Mouse (Mus musculus): Measurements from ENCODE around the gene Ncf4. TPM values are rescaled to one million over a fixed set of nuclear protein-coding genes. Genes with fewer than 3 reads are reported as not detected.

Gene Ncf4
- polyA plus RNA-seq, 1 experiment = 14.6 TPM

GRCm38 (mm10) chr15:78239956-78240617, 4.5 kb upstream of the Ncf4 start:
- H3K27me3 ChIP-seq (ENCODE audit: control insufficient read depth, insufficient read depth, low read length) = no peaks in the 10 kb centered on the region
- WGBS = 58% methylated on average over 14 of the region's 14 CpGs
- H3K4me3 ChIP-seq (ENCODE audit: low read depth, low read length) = no peak overlapping the region
- H3K27ac ChIP-seq (ENCODE audit: insufficient read depth, low read depth, low read length) = no peak overlapping the region
- peaks cover 5% of the 10 kb centered on the region; the same call in 1 of the 2 replicates for H3K4me1 ChIP-seq (ENCODE audit: control insufficient read depth, insufficient read depth, insufficient read length, low read length)
- no peak for TF ChIP-seq CTCF (IDR thresholded peaks at IDR 0.05; ENCODE audit: extremely low read depth, insufficient read length, insufficient replicate concordance, low read depth, low read length)
- TF ChIP-seq POLR2A (IDR thresholded peaks at IDR 0.05; ENCODE audit: low read depth, low read length) = no peak
- H3K36me3 ChIP-seq (ENCODE audit: control insufficient read depth, insufficient read depth, low read length) = no peaks in the 10 kb centered on the region

DNA sequence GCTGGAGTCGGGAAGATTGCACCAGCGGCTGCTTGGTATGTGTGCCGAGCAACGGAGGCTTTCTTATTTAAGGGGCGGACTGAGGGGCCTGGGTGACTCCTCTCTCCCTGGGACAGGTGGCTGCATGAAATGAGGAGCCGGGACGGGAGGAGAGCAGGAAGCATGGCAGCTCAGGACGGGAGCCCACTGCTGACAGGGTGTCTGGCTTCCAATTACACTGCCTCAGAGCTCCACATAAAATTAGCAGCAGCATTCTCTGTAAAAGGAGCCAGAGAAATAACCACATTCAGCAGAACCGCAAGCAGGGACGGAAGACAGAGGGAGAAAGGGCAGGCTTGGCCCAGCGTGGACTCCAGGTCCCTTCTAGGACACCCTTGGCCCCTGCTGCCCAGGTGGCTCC, 3.3 kb upstream of the Ncf4 start:
- no peak overlapping the region for H3K4me3 ChIP-seq (ENCODE audit: low read depth, low read length)
- no peak overlapping the region for H3K27ac ChIP-seq (ENCODE audit: insufficient read depth, low read depth, low read length)
- TF ChIP-seq POLR2A (IDR thresholded peaks at IDR 0.05; ENCODE audit: low read depth, low read length) = no peak
- TF ChIP-seq CTCF (IDR thresholded peaks at IDR 0.05; ENCODE audit: extremely low read depth, insufficient read length, insufficient replicate concordance, low read depth, low read length) = no peak
- WGBS = 49% methylated on average over 11 of the region's 11 CpGs
- no peaks in the 10 kb centered on the region for H3K4me1 ChIP-seq (ENCODE audit: control insufficient read depth, insufficient read depth, insufficient read length, low read length)
- H3K27me3 ChIP-seq (ENCODE audit: control insufficient read depth, insufficient read depth, low read length) = no peaks in the 10 kb centered on the region
- no peaks in the 10 kb centered on the region for H3K36me3 ChIP-seq (ENCODE audit: control insufficient read depth, insufficient read depth, low read length)

GRCm38 (mm10) chr15:78243061-78243460, 1.5 kb upstream of the Ncf4 start:
- WGBS = 75% methylated on average over 8 of the region's 8 CpGs
- Histone ChIP-seq H3K36me3 (ENCODE audit: control insufficient read depth, insufficient read depth, low read length) (no peaks in the 10 kb centered on the region), H3K4me1 (ENCODE audit: control insufficient read depth, insufficient read depth, insufficient read length, low read length) (0 out of 2 replicates have a peak, but pooled peaks cover 4% of the 10 kb centered on the region), H3K27ac (ENCODE audit: insufficient read depth, low read depth, low read length) (no peak overlapping the region), H3K4me3 (ENCODE audit: low read depth, low read length) (no peak overlapping the region), H3K27me3 (ENCODE audit: control insufficient read depth, insufficient read depth, low read length) (no peaks in the 10 kb centered on the region)
- TF ChIP-seq POLR2A (IDR thresholded peaks at IDR 0.05; ENCODE audit: low read depth, low read length) (no peak), CTCF (IDR thresholded peaks at IDR 0.05; ENCODE audit: extremely low read depth, insufficient read length, insufficient replicate concordance, low read depth, low read length) (no peak)

DNA sequence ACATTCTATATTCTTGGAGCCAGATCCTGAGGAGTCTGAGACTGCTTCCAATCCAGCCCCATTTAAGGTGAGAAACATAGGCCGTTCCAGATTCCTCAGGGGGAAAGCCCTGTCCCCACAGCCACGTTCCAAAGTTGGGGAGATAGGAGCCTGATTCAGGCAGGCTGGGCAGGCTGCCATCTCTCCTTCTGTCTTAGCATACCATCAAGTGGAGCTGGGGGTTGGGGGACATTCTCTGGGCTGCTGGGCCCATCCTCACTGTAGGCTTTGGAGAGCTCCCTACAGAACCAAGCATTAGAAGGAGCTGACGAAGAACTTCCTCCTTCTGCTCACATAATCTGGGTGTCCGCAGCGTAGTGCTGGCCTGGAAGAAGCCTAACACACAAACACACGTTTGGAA, 827 bp upstream of the Ncf4 start:
- 54% methylated on average over 6 of the region's 6 CpGs for WGBS
- Histone ChIP-seq H3K4me1 (ENCODE audit: control insufficient read depth, insufficient read depth, insufficient read length, low read length) (0 out of 2 replicates have a peak, but pooled peaks cover 4% of the 10 kb centered on the region), H3K27me3 (ENCODE audit: control insufficient read depth, insufficient read depth, low read length) (no peaks in the 10 kb centered on the region), H3K4me3 (ENCODE audit: low read depth, low read length) (no peak overlapping the region), H3K36me3 (ENCODE audit: control insufficient read depth, insufficient read depth, low read length) (no peaks in the 10 kb centered on the region), H3K27ac (ENCODE audit: insufficient read depth, low read depth, low read length) (peak overlapping the region; percentile 27; the same call in 1 of the 2 replicates)
- no peak for TF ChIP-seq POLR2A (IDR thresholded peaks at IDR 0.05; ENCODE audit: low read depth, low read length)
- no peak for TF ChIP-seq CTCF (IDR thresholded peaks at IDR 0.05; ENCODE audit: extremely low read depth, insufficient read length, insufficient replicate concordance, low read depth, low read length)

- Histone ChIP-seq H3K27me3 (ENCODE audit: control insufficient read depth, insufficient read depth, low read length) (no peaks in the 10 kb centered on the region), H3K4me3 (ENCODE audit: low read depth, low read length) (peak overlapping the region; percentile 13), H3K4me1 (ENCODE audit: control insufficient read depth, insufficient read depth, insufficient read length, low read length) (0 out of 2 replicates have a peak, but pooled peaks cover 4% of the 10 kb centered on the region), H3K27ac (ENCODE audit: insufficient read depth, low read depth, low read length) (no peak overlapping the region), H3K36me3 (ENCODE audit: control insufficient read depth, insufficient read depth, low read length) (no peaks in the 10 kb centered on the region)
- TF ChIP-seq CTCF (IDR thresholded peaks at IDR 0.05; ENCODE audit: extremely low read depth, insufficient read length, insufficient replicate concordance, low read depth, low read length) = no peak
- TF ChIP-seq POLR2A (IDR thresholded peaks at IDR 0.05; ENCODE audit: low read depth, low read length) = no peak
- WGBS = 62% methylated on average over 18 of the region's 18 CpGs
Measured at GRCm38 (mm10) chr15:78246143-78247116, 1.8 kb downstream of the Ncf4 start.

DNA sequence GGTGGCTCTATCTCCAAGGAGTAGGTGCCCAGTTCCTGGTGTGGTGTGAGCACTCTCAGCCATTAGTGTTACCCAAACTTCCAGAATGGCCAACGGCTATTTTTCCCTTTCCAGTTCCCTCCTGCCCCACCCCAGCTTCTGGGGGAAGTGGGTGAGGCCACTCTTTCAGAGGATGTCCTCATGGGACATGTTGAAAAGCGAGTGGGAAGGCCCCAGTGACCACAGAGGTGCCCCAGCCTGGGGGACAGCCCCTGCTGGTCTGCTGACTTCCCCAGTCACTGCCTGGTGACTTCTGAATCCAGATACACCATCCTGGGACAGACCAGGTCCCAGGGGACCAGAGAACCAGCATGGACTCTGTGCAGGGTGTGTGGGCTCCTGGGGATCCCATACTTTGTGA, 3.1 kb downstream of the Ncf4 start:
- no peaks in the 10 kb centered on the region for H3K36me3 ChIP-seq (ENCODE audit: control insufficient read depth, insufficient read depth, low read length)
- no peak for TF ChIP-seq CTCF (IDR thresholded peaks at IDR 0.05; ENCODE audit: extremely low read depth, insufficient read length, insufficient replicate concordance, low read depth, low read length)
- no peak for TF ChIP-seq POLR2A (IDR thresholded peaks at IDR 0.05; ENCODE audit: low read depth, low read length)
- 40% methylated on average over 2 of the region's 2 CpGs for WGBS

DNA sequence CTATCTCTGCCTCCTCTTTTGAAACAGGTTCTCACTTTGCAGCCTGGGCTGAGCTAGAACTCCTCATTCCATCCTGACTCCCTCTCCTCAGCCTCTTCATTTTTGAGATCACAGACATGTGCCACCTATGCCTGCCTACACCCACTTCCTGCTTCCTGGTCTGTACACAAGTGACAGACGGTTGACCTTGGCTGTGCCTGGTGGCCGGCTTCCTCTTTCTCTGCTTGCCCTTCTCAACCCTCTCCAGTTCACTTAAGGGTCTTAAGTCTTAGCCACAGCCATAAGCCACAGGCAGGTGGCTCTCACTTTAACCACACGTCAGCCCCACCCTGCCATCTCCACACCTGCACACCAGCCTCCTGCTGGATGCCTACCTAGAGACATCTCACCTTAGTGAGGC, 3.8 kb downstream of the Ncf4 start:
- TF ChIP-seq CTCF (IDR thresholded peaks at IDR 0.05; ENCODE audit: extremely low read depth, insufficient read length, insufficient replicate concordance, low read depth, low read length) = no peak
- TF ChIP-seq POLR2A (IDR thresholded peaks at IDR 0.05; ENCODE audit: low read depth, low read length) = no peak

More for the DNA sequence above, 3.1 kb downstream of the Ncf4 start:
- Histone ChIP-seq H3K27ac (ENCODE audit: insufficient read depth, low read depth, low read length) (no peak overlapping the region), H3K4me3 (ENCODE audit: low read depth, low read length) (no peak overlapping the region), H3K27me3 (ENCODE audit: control insufficient read depth, insufficient read depth, low read length) (no peaks in the 10 kb centered on the region), H3K4me1 (ENCODE audit: control insufficient read depth, insufficient read depth, insufficient read length, low read length) (0 out of 2 replicates have a peak, but pooled peaks cover 4% of the 10 kb centered on the region)

More for the DNA sequence above, 3.8 kb downstream of the Ncf4 start:
- no peaks in the 10 kb centered on the region for H3K36me3 ChIP-seq (ENCODE audit: control insufficient read depth, insufficient read depth, low read length)
- H3K4me1 ChIP-seq (ENCODE audit: control insufficient read depth, insufficient read depth, insufficient read length, low read length) = 0 out of 2 replicates have a peak, but pooled peaks cover 4% of the 10 kb centered on the region
- no peaks in the 10 kb centered on the region for H3K27me3 ChIP-seq (ENCODE audit: control insufficient read depth, insufficient read depth, low read length)
- H3K27ac ChIP-seq (ENCODE audit: insufficient read depth, low read depth, low read length) = no peak overlapping the region
- 22% methylated on average over 3 of the region's 3 CpGs for WGBS
- H3K4me3 ChIP-seq (ENCODE audit: low read depth, low read length) = no peak overlapping the region

All from small intestine, adult 2 months (tissue).